Mouse (Mus musculus) forebrain, postnatal 0 days (tissue): ENCODE results near the gene Tesmin. TPM values are rescaled to one million over a fixed set of nuclear protein-coding genes. Genes with fewer than 3 reads are reported as not detected.

Source experiments
- ATAC-seq: fragments of 200-750 bp; cut with Nextera tagmentation; 2 replicates; pipeline ENCODE4 v1.8.0; 2017; ENCODE audit warnings: mild to moderate bottlenecking, moderate library complexity
- DNase-seq: peaks from one replicate; pipeline ENCODE4 v3.0.0-alpha.2; 2015
- H3K27ac ChIP-seq: fragments of 300-500 bp; sonication (generic); 2 replicates; pipeline ENCODE4 v1.5.1; 2014; ENCODE audit warnings: low read depth, mild to moderate bottlenecking, antibody characterized with exemption, low read length, moderate library complexity, mixed read lengths
- H3K27me3 ChIP-seq: fragments of 300-500 bp; sonication (generic); 2 replicates; pipeline ENCODE4 v1.6.1; 2014; ENCODE audit warnings: mild to moderate bottlenecking, low read length, mixed read lengths; ENCODE audit not compliant: insufficient read depth
- H3K36me3 ChIP-seq: fragments of 300-500 bp; sonication (generic); 2 replicates; pipeline ENCODE4 v1.6.1; 2014; ENCODE audit warnings: mild to moderate bottlenecking, moderate library complexity; ENCODE audit not compliant: insufficient read depth
- H3K4me1 ChIP-seq: fragments of 300-500 bp; sonication (generic); 2 replicates; pipeline ENCODE4 v1.6.1; 2014; ENCODE audit warnings: antibody characterized with exemption; ENCODE audit not compliant: insufficient read depth
- H3K4me2 ChIP-seq: fragments of 300-500 bp; sonication (generic); 2 replicates; pipeline ENCODE4 v1.6.1; 2014; ENCODE audit warnings: low read depth, mild to moderate bottlenecking, moderate library complexity
- H3K4me3 ChIP-seq: fragments of 300-500 bp; sonication (generic); 2 replicates; pipeline ENCODE4 v1.5.1; 2014; ENCODE audit warnings: low read depth, low read length, mixed read lengths
- H3K9ac ChIP-seq: fragments of 300-500 bp; sonication (generic); 2 replicates; pipeline ENCODE4 v1.6.1; 2014; ENCODE audit warnings: mild to moderate bottlenecking
- H3K9me3 ChIP-seq: fragments of 300-500 bp; sonication (generic); 2 replicates; pipeline ENCODE4 v1.6.1; 2016; ENCODE audit warnings: low read length
- CTCF ChIP-seq: sonication (generic); IDR thresholded peaks from 2 replicates; pipeline ENCODE4 v1.5.1; 2016; ENCODE audit warnings: antibody characterized with exemption, control low read depth, low read depth
- WGBS: fragments of 180-500 bp; shearing (Covaris S2); extraction: QIAGEN DNeasy Blood & Tissue Kit; methylation state at CpG from one replicate; pipeline ENCODE4 v1.1.7; 2014; 5-methylcytosine and 5-hydroxymethylcytosine counted together
- polyA plus RNA-seq: library from polyadenylated mRNA; unstranded; fragments of >200 nt; fragmentation: Nextera tagmentation; extraction: Ambion mirVana; gene quantifications from 2 replicates; pipeline ENCODE4 v1.2.1, GENCODE M21; 2015
- total RNA-seq: library from RNA; depleted of rRNA; stranded (reverse); fragments of >200 nt; gene quantifications from 2 replicates; pipeline ENCODE4 v1.2.3, GENCODE M21; 2014

Gene Tesmin
- total and polyA plus RNA-seq, 2 experiments from 2014 or later: 0.71 to 1.5 TPM

DNA sequence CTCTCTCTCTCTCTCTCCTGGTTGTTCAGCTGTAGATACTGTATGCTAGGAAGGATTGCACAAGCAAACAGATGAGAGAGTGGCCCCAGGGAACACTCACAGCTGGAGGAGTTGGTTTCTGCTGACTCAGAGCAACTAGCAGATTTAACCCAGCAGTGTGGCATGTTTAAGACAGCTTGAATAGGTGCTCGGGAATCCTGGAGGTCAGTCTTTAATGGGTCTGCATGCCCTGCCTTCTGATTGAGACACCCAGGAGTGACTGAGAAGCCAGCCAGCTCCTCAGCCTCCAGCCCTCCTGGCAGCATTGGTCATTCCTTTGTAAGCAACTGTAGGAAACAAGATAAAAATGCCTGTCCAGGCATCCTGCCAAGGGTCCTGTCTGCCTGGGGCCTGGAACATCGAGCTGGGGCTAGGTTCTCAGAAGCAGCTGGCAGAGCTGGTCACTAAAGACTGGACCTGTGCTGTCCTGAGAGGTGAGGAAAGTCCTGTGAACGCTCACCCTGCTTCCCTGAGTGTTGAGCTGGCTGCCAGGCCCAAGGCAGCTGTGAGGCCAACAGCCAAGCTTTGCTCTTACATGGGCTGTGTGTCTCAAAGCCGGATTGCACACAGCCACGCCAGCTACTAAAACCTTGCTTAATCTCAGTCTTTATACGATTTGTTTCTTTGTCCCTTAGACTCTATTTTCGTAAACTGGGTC lies 35.1 kb upstream of the Tesmin start:
- DNase-seq (peak; percentile 7), ATAC-seq (no peak)
- Histone ChIP-seq H3K9ac (no peak overlapping the region), H3K36me3 (no peaks in the 10 kb centered on the region), H3K4me2 (no peak overlapping the region), H3K9me3 (no peaks in the 10 kb centered on the region), H3K4me1 (no peaks in the 10 kb centered on the region), H3K27me3 (no peaks in the 10 kb centered on the region), H3K4me3 (no peak overlapping the region), H3K27ac (0 out of 2 replicates have a peak overlapping the region, but pooled peaks have one; percentile 9)
- TF ChIP-seq CTCF: no peak
- WGBS: 56% methylated on average over 7 of the region's 7 CpGs

DNA sequence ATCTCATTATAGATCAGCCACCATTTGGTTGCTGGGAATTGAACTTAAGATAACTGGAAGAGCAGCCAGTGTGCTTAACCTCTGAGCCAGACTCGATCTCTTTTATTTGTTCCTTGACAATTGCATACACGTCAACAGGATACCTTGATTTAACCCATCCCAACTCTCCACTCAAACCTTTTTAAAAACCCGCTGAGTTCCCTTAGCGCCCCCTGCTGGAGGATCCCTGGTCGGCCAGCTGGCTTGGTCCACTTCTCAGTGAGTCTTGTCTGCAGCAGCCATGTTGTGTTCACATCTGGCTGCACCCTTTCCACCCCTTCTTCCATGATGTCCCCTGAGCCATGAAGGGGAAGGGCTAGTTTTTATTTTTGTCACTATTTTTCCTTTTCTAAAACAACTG lies 33.6 kb upstream of the Tesmin start:
- 67% methylated on average over 5 of the region's 5 CpGs for WGBS
- no peak overlapping the region for H3K9ac ChIP-seq
- no peaks in the 10 kb centered on the region for H3K27me3 ChIP-seq
- H3K9me3 ChIP-seq: no peaks in the 10 kb centered on the region
- no peak overlapping the region for H3K4me3 ChIP-seq
- H3K4me2 ChIP-seq: no peak overlapping the region
- ATAC-seq (no peak), DNase-seq (no peak)
- H3K36me3 ChIP-seq: no peaks in the 10 kb centered on the region
- H3K27ac ChIP-seq: no peak overlapping the region
- H3K4me1 ChIP-seq: no peaks in the 10 kb centered on the region
- peak; percentile 35; the same call in 1 of the 2 replicates for TF ChIP-seq CTCF

DNA sequence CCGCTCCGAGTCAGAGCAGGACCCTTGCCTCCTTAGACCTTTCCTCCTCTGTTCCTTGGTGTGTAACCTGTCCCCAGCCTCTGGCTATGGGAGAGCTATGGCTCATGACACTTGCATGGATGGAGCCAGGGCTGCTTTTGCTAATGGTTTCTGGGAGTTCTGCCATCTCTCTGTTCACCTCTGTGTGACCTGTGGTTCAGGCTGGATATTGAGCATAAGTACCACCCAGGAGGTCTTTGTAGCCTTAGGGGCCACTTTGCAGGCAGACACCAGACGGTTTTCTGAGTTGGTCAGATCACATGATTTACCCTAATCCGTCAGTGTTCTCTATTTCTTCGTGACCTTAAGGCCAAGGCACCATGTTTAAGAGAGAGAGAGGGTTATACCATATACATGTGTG lies 32.1 kb upstream of the Tesmin start:
- DNase-seq (no peak), ATAC-seq (no peak)
- Histone ChIP-seq H3K27ac (no peak overlapping the region), H3K4me2 (no peak overlapping the region), H3K4me1 (no peaks in the 10 kb centered on the region), H3K36me3 (no peaks in the 10 kb centered on the region), H3K9ac (no peak overlapping the region), H3K4me3 (no peak overlapping the region), H3K27me3 (no peaks in the 10 kb centered on the region), H3K9me3 (no peaks in the 10 kb centered on the region)
- WGBS: 77% methylated on average over 5 of the region's 5 CpGs
- TF ChIP-seq CTCF: no peak

GRCm38 (mm10) chr19:3357620-3358019 lies 31.0 kb upstream of the Tesmin start:
- DNase-seq: no peak
- Histone ChIP-seq H3K9ac (no peak overlapping the region), H3K4me3 (no peak overlapping the region), H3K27me3 (no peaks in the 10 kb centered on the region), H3K27ac (no peak overlapping the region), H3K9me3 (no peaks in the 10 kb centered on the region), H3K4me1 (no peaks in the 10 kb centered on the region), H3K4me2 (no peak overlapping the region), H3K36me3 (no peaks in the 10 kb centered on the region)
- WGBS: 81% methylated on average over 4 of the region's 4 CpGs
- ATAC-seq: no peak
- TF ChIP-seq CTCF: peak; percentile 36

DNA sequence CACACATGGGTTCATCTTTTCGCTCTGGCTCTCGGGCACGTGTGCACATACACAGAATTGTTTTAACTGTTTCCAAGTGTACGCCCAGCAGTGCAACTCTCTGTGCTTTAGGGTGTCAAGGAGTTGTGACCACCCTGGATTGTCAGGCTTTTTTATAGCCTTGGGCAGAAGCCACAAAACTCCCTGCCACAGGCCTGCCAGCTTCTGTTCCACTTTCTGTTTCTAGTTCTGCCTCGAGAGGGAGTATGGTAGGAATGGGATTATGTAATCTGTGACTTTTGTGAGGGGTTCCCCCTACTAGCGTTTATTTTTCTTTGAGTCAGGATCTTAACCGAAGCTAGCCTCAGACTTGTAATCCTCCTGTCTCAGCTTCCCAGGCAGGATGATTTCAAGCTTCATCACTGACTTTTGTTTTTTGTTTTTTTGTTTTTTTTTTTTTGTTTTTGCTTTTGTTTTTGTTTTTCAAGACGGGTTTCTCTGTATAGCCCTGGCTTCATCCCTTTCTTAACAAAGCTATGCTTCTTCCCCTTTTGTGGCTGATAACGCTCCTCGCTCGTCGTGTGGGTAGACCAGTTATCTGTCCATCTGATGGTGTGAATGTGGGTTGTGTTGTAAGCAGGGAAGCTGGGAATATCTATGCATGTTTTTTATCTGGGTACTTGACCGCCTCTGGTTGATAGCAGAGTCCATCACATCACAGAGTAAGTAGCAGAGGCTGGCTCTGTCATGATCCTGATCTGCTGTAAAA lies 28.6 kb upstream of the Tesmin start:
- no peak for ATAC-seq

DNA sequence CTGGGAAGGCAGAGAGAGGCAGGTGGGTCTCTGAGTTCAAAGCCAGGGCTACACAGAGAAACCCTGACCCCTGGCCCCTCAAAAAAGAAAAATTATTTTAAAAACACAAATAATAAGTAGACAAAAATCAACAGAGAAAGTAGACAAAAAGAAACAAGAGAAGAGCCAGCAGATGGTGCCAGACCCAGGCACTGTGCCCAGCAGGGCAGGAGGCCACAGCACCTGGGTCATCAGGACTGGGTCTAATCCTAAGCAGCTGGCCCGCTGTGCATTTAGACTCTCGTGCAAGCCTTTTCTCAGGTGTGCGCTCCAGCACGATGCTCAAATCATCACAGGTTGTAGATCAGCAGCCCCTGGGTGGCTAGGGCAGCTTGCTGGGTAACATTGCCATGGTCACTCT lies 25.1 kb upstream of the Tesmin start:
- no peaks in the 10 kb centered on the region for H3K4me1 ChIP-seq
- no peak overlapping the region for H3K27ac ChIP-seq
- H3K4me3 ChIP-seq: no peak overlapping the region
- H3K9ac ChIP-seq: no peak overlapping the region
- H3K9me3 ChIP-seq: no peaks in the 10 kb centered on the region
- H3K4me2 ChIP-seq: no peak overlapping the region
- DNase-seq: no peak
- no peaks in the 10 kb centered on the region for H3K27me3 ChIP-seq
- no peak for ATAC-seq
- 92% methylated on average over 4 of the region's 4 CpGs for WGBS
- no peak for TF ChIP-seq CTCF
- H3K36me3 ChIP-seq: no peaks in the 10 kb centered on the region

More for the DNA sequence above, 28.6 kb upstream of the Tesmin start:
- Histone ChIP-seq H3K9ac (no peak overlapping the region), H3K27ac (no peak overlapping the region), H3K4me1 (no peaks in the 10 kb centered on the region), H3K4me2 (no peak overlapping the region), H3K36me3 (no peaks in the 10 kb centered on the region), H3K4me3 (no peak overlapping the region), H3K9me3 (no peaks in the 10 kb centered on the region), H3K27me3 (no peaks in the 10 kb centered on the region)
- 91% methylated on average over 13 of the region's 13 CpGs for WGBS
- DNase-seq: no peak
- TF ChIP-seq CTCF: no peak

- no peaks in the 10 kb centered on the region for H3K9me3 ChIP-seq
- no peak for TF ChIP-seq CTCF
- H3K27ac ChIP-seq: no peak overlapping the region
- H3K4me2 ChIP-seq: no peak overlapping the region
- DNase-seq (no peak), ATAC-seq (no peak)
- H3K4me3 ChIP-seq: no peak overlapping the region
- H3K9ac ChIP-seq: no peak overlapping the region
- H3K36me3 ChIP-seq: no peaks in the 10 kb centered on the region
- no peaks in the 10 kb centered on the region for H3K4me1 ChIP-seq
- 100% methylated on average over 3 of the region's 3 CpGs for WGBS
- H3K27me3 ChIP-seq: no peaks in the 10 kb centered on the region
Observed at GRCm38 (mm10) chr19:3365089-3365488, 23.6 kb upstream of the Tesmin start.
